Comparison of ENCODE assay signal across 8 mouse cellular contexts in genomic region chr11:77491123-77491501, GRCm38 (mm10). TPM values are rescaled to one million over a fixed set of nuclear protein-coding genes. Genes with fewer than 3 reads are reported as not detected.
A peak's percentile ranks its signal among the peaks of the same experiment; 100 is the strongest.
DNase-seq lines count a peak whose midpoint lies in the region; ATAC-seq and TF ChIP-seq lines count a peak whose summit lies in the region.

No protein-coding gene starts in this region.

- under 1% methylated on average over 13 of the region's 13 CpGs for WGBS in bone marrow, adult 2 months
- WGBS in heart, embryonic 13.5 days: 0% methylated on average over 13 of the region's 13 CpGs
- WGBS in kidney, postnatal 0 days: 0% methylated on average over 13 of the region's 13 CpGs
- under 1% methylated on average over 13 of the region's 13 CpGs for WGBS in liver, embryonic 14.5 days (ENCODE audit: insufficient replicate concordance)
- WGBS in neural tube, embryonic 11.5 days: under 1% methylated on average over 13 of the region's 13 CpGs
- WGBS in stomach, embryonic 16.5 days: under 1% methylated on average over 13 of the region's 13 CpGs

- DNase-seq in kidney, postnatal 0 days (ENCODE audit: low spot score): peak; percentile 96
- DNase-seq in liver, embryonic 14.5 days (ENCODE audit: low read depth in 3 of 3, low spot score in 3 of 3): peak; percentile 54 to 68 (median 59)
- peak; percentile 97 for DNase-seq in neural tube, embryonic 11.5 days (ENCODE audit: low spot score)

- no peaks in the 10 kb centered on the region for H3K9me3 ChIP-seq in heart, embryonic 13.5 days
- H3K9me3 ChIP-seq in kidney, postnatal 0 days (replicated peaks; ENCODE audit: low read length): no peaks in the 10 kb centered on the region
- no peaks in the 10 kb centered on the region for H3K9me3 ChIP-seq in liver, embryonic 14.5 days (ENCODE audit: control insufficient read depth, low read length)
- H3K9me3 ChIP-seq in neural tube, embryonic 11.5 days (ENCODE audit: control insufficient read depth, low read length): no peaks in the 10 kb centered on the region
- no peaks in the 10 kb centered on the region for H3K9me3 ChIP-seq in stomach, embryonic 16.5 days (replicated peaks; ENCODE audit: control insufficient read depth, low read length)

- H3K79me3 ChIP-seq in C2C12 (ENCODE audit: low read depth): peaks cover 59% of the 10 kb centered on the region

- TF ChIP-seq POLR2A in bone marrow, adult 2 months (IDR thresholded peaks at IDR 0.05; ENCODE audit: borderline replicate concordance, control insufficient read depth, low read depth, low read length): peak; percentile 23; the same call in 1 of the 2 replicates

- H3K9ac ChIP-seq in heart, embryonic 13.5 days: peak overlapping the region; percentile 99
- H3K9ac ChIP-seq in kidney, postnatal 0 days (ENCODE audit: low read depth, low read length): no peak overlapping the region; the same call in 1 of the 2 replicates
- H3K9ac ChIP-seq in liver, embryonic 14.5 days (replicated peaks): no peak overlapping the region
- H3K9ac ChIP-seq in neural tube, embryonic 11.5 days (ENCODE audit: low read length): peak overlapping the region; percentile 93
- H3K9ac ChIP-seq in stomach, embryonic 16.5 days (ENCODE audit: low read length): peak overlapping the region; percentile 96

- H3K36me3 ChIP-seq in C2C12 (ENCODE audit: control insufficient read depth, insufficient read depth): peaks cover 4% of the 10 kb centered on the region
- no peaks in the 10 kb centered on the region for H3K36me3 ChIP-seq in heart, embryonic 13.5 days
- H3K36me3 ChIP-seq in kidney, postnatal 0 days (ENCODE audit: insufficient read depth, low read length): no peaks in the 10 kb centered on the region
- no peaks in the 10 kb centered on the region for H3K36me3 ChIP-seq in liver, embryonic 14.5 days (replicated peaks; ENCODE audit: control insufficient read depth, insufficient read depth, low read depth)
- no peaks in the 10 kb centered on the region for H3K36me3 ChIP-seq in neural tube, embryonic 11.5 days (ENCODE audit: control insufficient read depth, insufficient read depth, low read length)
- H3K36me3 ChIP-seq in stomach, embryonic 16.5 days (ENCODE audit: control insufficient read depth, insufficient read depth, low read length): no peaks in the 10 kb centered on the region

- ATAC-seq in erythroid progenitor cell, adult 5-6 weeks (replicated peaks; ENCODE audit: low FRiP score, poor library complexity, severe bottlenecking): peak; percentile 76
- ATAC-seq in heart, embryonic 13.5 days (ENCODE audit: extremely low read depth, insufficient number of reproducible peaks, low FRiP score, low TSS enrichment): peak; percentile 28; the same call in 1 of the 2 replicates
- ATAC-seq in kidney, postnatal 0 days (replicated peaks; ENCODE audit: low FRiP score, low read depth): peak; percentile 48
- ATAC-seq in liver, embryonic 14.5 days (ENCODE audit: insufficient read depth): peak; percentile 40
- ATAC-seq in neural tube, embryonic 11.5 days (ENCODE audit: insufficient read depth, low FRiP score, low TSS enrichment): peak; percentile 59
- peak; percentile 76 for ATAC-seq in stomach, embryonic 16.5 days (ENCODE audit: insufficient read depth, low FRiP score)

- H3K27ac ChIP-seq in bone marrow, adult 2 months (ENCODE audit: control insufficient read depth, insufficient read depth, low read depth, low read length, poor library complexity): no peak overlapping the region
- H3K27ac ChIP-seq in heart, embryonic 13.5 days (replicated peaks): peak overlapping the region; percentile 94
- peak overlapping the region; percentile 95 for H3K27ac ChIP-seq in kidney, postnatal 0 days
- H3K27ac ChIP-seq in liver, embryonic 14.5 days: no peak overlapping the region
- peak overlapping the region; percentile 89 for H3K27ac ChIP-seq in neural tube, embryonic 11.5 days (ENCODE audit: low read depth, low read length)
- peak overlapping the region; percentile 89 for H3K27ac ChIP-seq in stomach, embryonic 16.5 days (ENCODE audit: low read length)

- H3K79me2 ChIP-seq in C2C12 (ENCODE audit: control insufficient read depth, insufficient read depth): peaks cover 71% of the 10 kb centered on the region

- peak overlapping the region; percentile 25 for H3ac ChIP-seq in C2C12 (ENCODE audit: control insufficient read depth, insufficient read length, low read depth)

- H3K4me2 ChIP-seq in heart, embryonic 13.5 days: peak overlapping the region; percentile 97
- peak overlapping the region; percentile 95 for H3K4me2 ChIP-seq in kidney, postnatal 0 days (ENCODE audit: low read length)
- H3K4me2 ChIP-seq in liver, embryonic 14.5 days (ENCODE audit: low read depth): peak overlapping the region; percentile 82
- H3K4me2 ChIP-seq in neural tube, embryonic 11.5 days (ENCODE audit: low read depth): peak overlapping the region; percentile 88
- H3K4me2 ChIP-seq in stomach, embryonic 16.5 days (ENCODE audit: low read depth, low read length): peak overlapping the region; percentile 89

- H3K27me3 ChIP-seq in C2C12 (ENCODE audit: control insufficient read depth, insufficient read depth, insufficient read length): no peaks in the 10 kb centered on the region
- no peaks in the 10 kb centered on the region; the same call in 1 of the 2 replicates for H3K27me3 ChIP-seq in heart, embryonic 13.5 days (replicated peaks)
- no peaks in the 10 kb centered on the region for H3K27me3 ChIP-seq in kidney, postnatal 0 days (ENCODE audit: insufficient read depth, low read length)
- peaks cover 25% of the 10 kb centered on the region for H3K27me3 ChIP-seq in liver, embryonic 14.5 days (ENCODE audit: control insufficient read depth, insufficient read depth, low read length)
- H3K27me3 ChIP-seq in neural tube, embryonic 11.5 days (ENCODE audit: control insufficient read depth, insufficient read depth, low read length): no peaks in the 10 kb centered on the region
- no peaks in the 10 kb centered on the region for H3K27me3 ChIP-seq in stomach, embryonic 16.5 days (ENCODE audit: control insufficient read depth, insufficient read depth, low read length)

- TF ChIP-seq EP300 in liver, embryonic 14.5 days (IDR thresholded peaks at IDR 0.05; ENCODE audit: low read depth): no peak

- no peak overlapping the region for H3K4me3 ChIP-seq in C2C12 (ENCODE audit: insufficient read depth, poor library complexity, severe bottlenecking)
- no peak overlapping the region for H3K4me3 ChIP-seq in bone marrow, adult 2 months (replicated peaks; ENCODE audit: control insufficient read depth, low read depth, low read length)
- H3K4me3 ChIP-seq in heart, embryonic 13.5 days: peak overlapping the region; percentile 97
- peak overlapping the region; percentile 91 for H3K4me3 ChIP-seq in kidney, postnatal 0 days (replicated peaks; ENCODE audit: low read depth, low read length)
- peak overlapping the region; percentile 18 to 20 for H3K4me3 ChIP-seq in liver, embryonic 14.5 days (ENCODE audit: insufficient read depth in 1 of 2, low read depth in 2 of 2, low read length in 2 of 2)
- H3K4me3 ChIP-seq in neural tube, embryonic 11.5 days (ENCODE audit: low read depth, low read length): peak overlapping the region; percentile 94
- H3K4me3 ChIP-seq in stomach, embryonic 16.5 days (replicated peaks; ENCODE audit: low read length): peak overlapping the region; percentile 79

- TF ChIP-seq CTCF in C2C12 (IDR thresholded peaks at IDR 0.05; ENCODE audit: control insufficient read depth, insufficient read depth, insufficient read length): peak; percentile 95
- peak; percentile 93 for TF ChIP-seq CTCF in bone marrow, adult 2 months (IDR thresholded peaks at IDR 0.05; ENCODE audit: control insufficient read depth, insufficient read depth, low read length)
- peak; percentile 99 for TF ChIP-seq CTCF in kidney, postnatal 0 days (IDR thresholded peaks at IDR 0.05; ENCODE audit: low read depth)
- peak; percentile 98 for TF ChIP-seq CTCF in liver, embryonic 14.5 days (IDR thresholded peaks at IDR 0.05; ENCODE audit: low read depth)

- H3K4me1 ChIP-seq in bone marrow, adult 2 months (ENCODE audit: control insufficient read depth, insufficient read depth, low read length): peaks cover 5% of the 10 kb centered on the region; the same call in 1 of the 2 replicates
- H3K4me1 ChIP-seq in heart, embryonic 13.5 days: peaks cover 81% of the 10 kb centered on the region
- peaks cover 43% of the 10 kb centered on the region for H3K4me1 ChIP-seq in kidney, postnatal 0 days (replicated peaks; ENCODE audit: insufficient read depth, low read length)
- peaks cover 7 to 25% of the 10 kb centered on the region in 2 experiments; a peak in 3 of 4 replicates for H3K4me1 ChIP-seq in liver, embryonic 14.5 days (replicated peaks; ENCODE audit: control insufficient read depth in 2 of 2, insufficient read depth in 2 of 2, low read length in 1 of 2)
- H3K4me1 ChIP-seq in neural tube, embryonic 11.5 days (ENCODE audit: control insufficient read depth, insufficient read depth, low read length): peaks cover 62% of the 10 kb centered on the region
- peaks cover 59% of the 10 kb centered on the region for H3K4me1 ChIP-seq in stomach, embryonic 16.5 days (ENCODE audit: control insufficient read depth, insufficient read depth, low read length)

RNA-seq across cellular contexts. Expression of gene Ankrd13b, which starts 1.6 kb away (rescaled TPM):
- 64.3 TPM for polyA plus RNA-seq in C2C12 (2012; fragmentation: generic; extraction: Trizol)
- 3.1 and 5.7 TPM in 2 replicates for polyA plus RNA-seq in bone marrow, adult 2 months (2011; ENCODE audit: insufficient read depth, insufficient read length, low replicate concordance, missing spikeins)
- total RNA-seq in erythroid progenitor cell, adult 5-6 weeks (2015; ENCODE audit: low replicate concordance): 3.2 and 3.8 TPM in 2 replicates
- total RNA-seq in erythroid progenitor cell, adult 5-6 weeks (2017; ENCODE audit: low replicate concordance): 0.64 TPM in 1 of 2 replicates, not detected in the other
- polyA plus RNA-seq in heart, embryonic 13.5 days (2015; fragmentation: Nextera tagmentation; extraction: Ambion mirVana): 2.6 and 3.3 TPM in 2 replicates
- polyA plus RNA-seq in kidney, postnatal 0 days (2015; fragmentation: Nextera tagmentation; extraction: Ambion mirVana): 5.8 and 6.4 TPM in 2 replicates
- 4.1 and 4.8 TPM in 2 replicates for polyA plus RNA-seq in liver, embryonic 14.5 days (2012; rRNA removed)
- 0.67 and 1.00 TPM in 2 replicates for polyA plus RNA-seq in liver, embryonic 14.5 days (2014; fragmentation: Nextera tagmentation; extraction: Ambion mirVana)
- polyA plus RNA-seq in neural tube, embryonic 11.5 days (2014; fragmentation: Nextera tagmentation; extraction: Ambion mirVana): 19.4 and 20.5 TPM in 2 replicates
- polyA plus RNA-seq in stomach, embryonic 16.5 days (2015; fragmentation: Nextera tagmentation; extraction: Ambion mirVana): 2.4 and 2.8 TPM in 2 replicates

RNA-seq across cellular contexts. Expression of gene Git1, which starts 2.2 kb away (rescaled TPM):
- 56.7 TPM for polyA plus RNA-seq in C2C12 (2012; fragmentation: generic; extraction: Trizol)
- 10.2 and 16.1 TPM in 2 replicates for polyA plus RNA-seq in bone marrow, adult 2 months (2011; ENCODE audit: insufficient read depth, insufficient read length, low replicate concordance, missing spikeins)
- 9.2 and 15.5 TPM in 2 replicates for total RNA-seq in erythroid progenitor cell, adult 5-6 weeks (2015; ENCODE audit: low replicate concordance)
- 6.8 and 11.6 TPM in 2 replicates for total RNA-seq in erythroid progenitor cell, adult 5-6 weeks (2017; ENCODE audit: low replicate concordance)
- 7.8 and 7.9 TPM in 2 replicates for polyA plus RNA-seq in heart, embryonic 13.5 days (2015; fragmentation: Nextera tagmentation; extraction: Ambion mirVana)
- polyA plus RNA-seq in kidney, postnatal 0 days (2015; fragmentation: Nextera tagmentation; extraction: Ambion mirVana): 10.9 and 11.3 TPM in 2 replicates
- polyA plus RNA-seq in liver, embryonic 14.5 days (2012; rRNA removed): 6.3 and 7.3 TPM in 2 replicates
- 2.2 TPM in 2 replicates for polyA plus RNA-seq in liver, embryonic 14.5 days (2014; fragmentation: Nextera tagmentation; extraction: Ambion mirVana)
- polyA plus RNA-seq in neural tube, embryonic 11.5 days (2014; fragmentation: Nextera tagmentation; extraction: Ambion mirVana): 18.7 and 21.2 TPM in 2 replicates
- polyA plus RNA-seq in stomach, embryonic 16.5 days (2015; fragmentation: Nextera tagmentation; extraction: Ambion mirVana): 7.9 and 9.1 TPM in 2 replicates

RNA-seq across cellular contexts. Expression of gene Abhd15, which starts 23.8 kb away (rescaled TPM):
- 1.5 TPM for polyA plus RNA-seq in C2C12 (2012; fragmentation: generic; extraction: Trizol)
- 0.61 and 5.6 TPM in 2 replicates for polyA plus RNA-seq in bone marrow, adult 2 months (2011; ENCODE audit: insufficient read depth, insufficient read length, low replicate concordance, missing spikeins)
- not detected in 2 replicates for total RNA-seq in erythroid progenitor cell, adult 5-6 weeks (2015; ENCODE audit: low replicate concordance)
- total RNA-seq in erythroid progenitor cell, adult 5-6 weeks (2017; ENCODE audit: low replicate concordance): 0.68 and 0.90 TPM in 2 replicates
- 1.1 and 1.6 TPM in 2 replicates for polyA plus RNA-seq in heart, embryonic 13.5 days (2015; fragmentation: Nextera tagmentation; extraction: Ambion mirVana)
- 1.9 and 2.2 TPM in 2 replicates for polyA plus RNA-seq in kidney, postnatal 0 days (2015; fragmentation: Nextera tagmentation; extraction: Ambion mirVana)
- 0.76 and 1.1 TPM in 2 replicates for polyA plus RNA-seq in liver, embryonic 14.5 days (2012; rRNA removed)
- 2.3 and 2.7 TPM in 2 replicates for polyA plus RNA-seq in liver, embryonic 14.5 days (2014; fragmentation: Nextera tagmentation; extraction: Ambion mirVana)
- 2.8 and 4.0 TPM in 2 replicates for polyA plus RNA-seq in neural tube, embryonic 11.5 days (2014; fragmentation: Nextera tagmentation; extraction: Ambion mirVana)
- polyA plus RNA-seq in stomach, embryonic 16.5 days (2015; fragmentation: Nextera tagmentation; extraction: Ambion mirVana): 3.2 and 4.2 TPM in 2 replicates

RNA-seq across cellular contexts. Expression of gene Trp53i13, which starts 24.7 kb away (rescaled TPM):
- polyA plus RNA-seq in C2C12 (2012; fragmentation: generic; extraction: Trizol): 18.2 TPM
- 4.0 and 5.1 TPM in 2 replicates for polyA plus RNA-seq in bone marrow, adult 2 months (2011; ENCODE audit: insufficient read depth, insufficient read length, low replicate concordance, missing spikeins)
- 0.84 TPM in 1 of 2 replicates, not detected in the other for total RNA-seq in erythroid progenitor cell, adult 5-6 weeks (2015; ENCODE audit: low replicate concordance)
- total RNA-seq in erythroid progenitor cell, adult 5-6 weeks (2017; ENCODE audit: low replicate concordance): 2.0 and 6.7 TPM in 2 replicates
- 23.5 and 27.7 TPM in 2 replicates for polyA plus RNA-seq in heart, embryonic 13.5 days (2015; fragmentation: Nextera tagmentation; extraction: Ambion mirVana)
- 34.8 and 36.0 TPM in 2 replicates for polyA plus RNA-seq in kidney, postnatal 0 days (2015; fragmentation: Nextera tagmentation; extraction: Ambion mirVana)
- 2.8 and 3.3 TPM in 2 replicates for polyA plus RNA-seq in liver, embryonic 14.5 days (2012; rRNA removed)
- 3.5 and 4.2 TPM in 2 replicates for polyA plus RNA-seq in liver, embryonic 14.5 days (2014; fragmentation: Nextera tagmentation; extraction: Ambion mirVana)
- polyA plus RNA-seq in neural tube, embryonic 11.5 days (2014; fragmentation: Nextera tagmentation; extraction: Ambion mirVana): 27.8 and 31.9 TPM in 2 replicates
- 25.1 and 25.5 TPM in 2 replicates for polyA plus RNA-seq in stomach, embryonic 16.5 days (2015; fragmentation: Nextera tagmentation; extraction: Ambion mirVana)

RNA-seq across cellular contexts. Expression of gene Gm10392, which starts 27.9 kb away (rescaled TPM):
- polyA plus RNA-seq in C2C12 (2012; fragmentation: generic; extraction: Trizol): not detected
- 0.56 and 0.87 TPM in 2 replicates for polyA plus RNA-seq in bone marrow, adult 2 months (2011; ENCODE audit: insufficient read depth, insufficient read length, low replicate concordance, missing spikeins)
- total RNA-seq in erythroid progenitor cell, adult 5-6 weeks (2015; ENCODE audit: low replicate concordance): not detected in 2 replicates
- 0.13 TPM in 1 of 2 replicates, not detected in the other for total RNA-seq in erythroid progenitor cell, adult 5-6 weeks (2017; ENCODE audit: low replicate concordance)
- polyA plus RNA-seq in heart, embryonic 13.5 days (2015; fragmentation: Nextera tagmentation; extraction: Ambion mirVana): 0.11 TPM in 1 of 2 replicates, not detected in the other
- not detected in 2 replicates for polyA plus RNA-seq in kidney, postnatal 0 days (2015; fragmentation: Nextera tagmentation; extraction: Ambion mirVana)
- not detected in 2 replicates for polyA plus RNA-seq in liver, embryonic 14.5 days (2012; rRNA removed)
- not detected in 2 replicates for polyA plus RNA-seq in liver, embryonic 14.5 days (2014; fragmentation: Nextera tagmentation; extraction: Ambion mirVana)
- not detected in 2 replicates for polyA plus RNA-seq in neural tube, embryonic 11.5 days (2014; fragmentation: Nextera tagmentation; extraction: Ambion mirVana)
- 0.17 TPM in 1 of 2 replicates, not detected in the other for polyA plus RNA-seq in stomach, embryonic 16.5 days (2015; fragmentation: Nextera tagmentation; extraction: Ambion mirVana)

Comparison
In these comparisons a context has a peak if more than half of its experiments do, and no peak if none do; other contexts are left out.
1. H3K4me3 ChIP-seq: peak in heart, embryonic 13.5 days (single experiment), kidney, postnatal 0 days (single experiment), liver, embryonic 14.5 days (2 of 2), neural tube, embryonic 11.5 days (single experiment) and stomach, embryonic 16.5 days (single experiment); none in C2C12 (single experiment) and bone marrow, adult 2 months (single experiment).
2. H3K27ac ChIP-seq: peak in heart, embryonic 13.5 days (single experiment), kidney, postnatal 0 days (single experiment), neural tube, embryonic 11.5 days (single experiment) and stomach, embryonic 16.5 days (single experiment); none in bone marrow, adult 2 months (single experiment) and liver, embryonic 14.5 days (single experiment).
3. H3K9ac ChIP-seq: peak in heart, embryonic 13.5 days (single experiment), neural tube, embryonic 11.5 days (single experiment) and stomach, embryonic 16.5 days (single experiment); none in kidney, postnatal 0 days (single experiment) and liver, embryonic 14.5 days (single experiment).
4. Peak in every context shown above with its lines, with median percentiles within 50 percentile points of each other: CTCF ChIP-seq, ATAC-seq, H3K4me2 ChIP-seq and DNase-seq.